Mouse (Mus musculus) lung, embryonic 14.5 days (tissue): ENCODE measurements around the gene Ndufv1. TPM values are rescaled to one million over a fixed set of nuclear protein-coding genes. Genes with fewer than 3 reads are reported as not detected.
"Not testable (repeated sequence)": the region's sequence is repeated elsewhere in the genome, so short reads cannot be mapped to it uniquely, and the experiment has no call there.

ENCODE experiments used
- ATAC-seq: fragments of 200-750 bp; cut with Nextera tagmentation; 2 replicates; pipeline ENCODE4 v1.8.0; 2017; ENCODE audit warnings: mild to moderate bottlenecking, moderate TSS enrichment, moderate library complexity; ENCODE audit not compliant: insufficient read depth
- DNase-seq: peaks from one replicate; pipeline ENCODE4 v3.0.0-alpha.2; 2015
- H3K27ac ChIP-seq: fragments of 300-500 bp; sonication (generic); 2 replicates; pipeline ENCODE4 v1.5.1; 2014; ENCODE audit warnings: low read depth, mild to moderate bottlenecking, moderate library complexity
- H3K27me3 ChIP-seq: fragments of 300-500 bp; sonication (generic); 2 replicates; pipeline ENCODE4 v1.6.1; 2014; ENCODE audit warnings: low read length, control low read depth; ENCODE audit not compliant: insufficient read depth
- H3K36me3 ChIP-seq: fragments of 300-500 bp; sonication (generic); 2 replicates; pipeline ENCODE4 v1.6.1; 2014; ENCODE audit warnings: control low read depth; ENCODE audit not compliant: insufficient read depth
- H3K4me1 ChIP-seq: fragments of 300-500 bp; sonication (generic); 2 replicates; pipeline ENCODE4 v1.6.1; 2014; ENCODE audit warnings: antibody characterized with exemption, control low read depth; ENCODE audit not compliant: insufficient read depth
- H3K4me2 ChIP-seq: fragments of 300-500 bp; sonication (generic); 2 replicates; pipeline ENCODE4 v1.6.1; 2014; ENCODE audit warnings: mild to moderate bottlenecking
- H3K4me3 ChIP-seq: fragments of 300-500 bp; sonication (generic); 2 replicates; pipeline ENCODE4 v1.5.1; 2014; ENCODE audit warnings: low read depth, low read length
- H3K9ac ChIP-seq: fragments of 300-500 bp; sonication (generic); 2 replicates; pipeline ENCODE4 v1.6.1; 2014
- H3K9me3 ChIP-seq: fragments of 300-500 bp; sonication (generic); 2 replicates; pipeline ENCODE4 v1.6.1; 2016; ENCODE audit warnings: low read depth, low read length, control low read depth
- CTCF ChIP-seq: IDR thresholded peaks from 2 replicates; pipeline ENCODE4 v1.5.1; 2016; ENCODE audit warnings: antibody characterized with exemption, low read depth
- WGBS: fragments of 180-500 bp; shearing (Covaris S2); extraction: QIAGEN DNeasy Blood & Tissue Kit; methylation state at CpG from one replicate; pipeline ENCODE4 v1.1.7; 2014; 5-methylcytosine and 5-hydroxymethylcytosine counted together
- polyA plus RNA-seq: library from polyadenylated mRNA; unstranded; fragments of >200 nt; fragmentation: Nextera tagmentation; extraction: Ambion mirVana; gene quantifications from 2 replicates; pipeline ENCODE4 v1.2.1, GENCODE M21; 2014

Ndufv1 gene
- polyA plus RNA-seq, 1 experiment from 2014 or later: 193 TPM

GRCm38 (mm10) chr19:4051016-4051415 lies 38.4 kb upstream of the Ndufv1 start:
- Histone ChIP-seq H3K4me1 (peaks cover 3% of the 10 kb centered on the region; the same call in 1 of the 2 replicates), H3K4me3 (no peak overlapping the region), H3K27me3 (no peaks in the 10 kb centered on the region), H3K27ac (no peak overlapping the region), H3K9ac (no peak overlapping the region), H3K36me3 (no peaks in the 10 kb centered on the region), H3K4me2 (no peak overlapping the region), H3K9me3 (no peaks in the 10 kb centered on the region)
- no peak for ATAC-seq
- DNase-seq: no peak
- no peak; the same call in 1 of the 2 replicates for TF ChIP-seq CTCF
- 94% methylated on average over 5 of the region's 5 CpGs for WGBS

- WGBS: 72% methylated on average over 5 of the region's 5 CpGs
- not testable (repeated sequence) for H3K4me1 ChIP-seq, H3K9me3 ChIP-seq, ATAC-seq, H3K9ac ChIP-seq, DNase-seq, H3K36me3 ChIP-seq, H3K27me3 ChIP-seq, H3K27ac ChIP-seq, H3K4me2 ChIP-seq, H3K4me3 ChIP-seq
Observed at GRCm38 (mm10) chr19:4049069-4049468, 36.5 kb upstream of the Ndufv1 start.

- peaks cover 7% of the 10 kb centered on the region; the same call in 1 of the 2 replicates for H3K4me1 ChIP-seq
- no peak overlapping the region for H3K4me2 ChIP-seq
- no peak overlapping the region for H3K27ac ChIP-seq
- WGBS: 13% methylated on average over 4 of the region's 4 CpGs
- no peak overlapping the region for H3K9ac ChIP-seq
- peak; percentile 84 for TF ChIP-seq CTCF
- no peak overlapping the region for H3K4me3 ChIP-seq
- no peaks in the 10 kb centered on the region for H3K36me3 ChIP-seq
- DNase-seq (peak; percentile 94), ATAC-seq (no peak)
- H3K9me3 ChIP-seq: no peaks in the 10 kb centered on the region
- no peaks in the 10 kb centered on the region for H3K27me3 ChIP-seq
Observed at GRCm38 (mm10) chr19:4047859-4048258, 35.3 kb upstream of the Ndufv1 start.

- H3K4me3 ChIP-seq: no peak overlapping the region
Observed at GRCm38 (mm10) chr19:4046866-4047254, 34.3 kb upstream of the Ndufv1 start.

GRCm38 (mm10) chr19:4045966-4046865 lies 33.6 kb upstream of the Ndufv1 start, which contains the start of gene Gstp2:
Gene Gstp2 (minus strand): TSS chr19:4046023.
- no peak within 1 kb of the TSS for H3K9ac ChIP-seq
- H3K9me3 ChIP-seq: no peaks in the 10 kb centered on the region
- TF ChIP-seq CTCF: peak; percentile 57
- H3K27ac ChIP-seq: peak within 1 kb of the TSS; percentile 54; the same call in 1 of the 2 replicates
- H3K4me3 ChIP-seq: peak within 1 kb of the TSS; percentile 4; the same call in 1 of the 2 replicates
- H3K36me3 ChIP-seq: no peaks in the 10 kb centered on the region
- DNase-seq: peak; percentile 89
- peak; percentile 82 for ATAC-seq
- peak within 1 kb of the TSS; percentile 51 for H3K4me2 ChIP-seq
- no peaks in the 10 kb centered on the region for H3K27me3 ChIP-seq
- 27% methylated on average over 16 of the region's 16 CpGs for WGBS
- peaks cover 7% of the 10 kb centered on the region; the same call in 1 of the 2 replicates for H3K4me1 ChIP-seq

More at GRCm38 (mm10) chr19:4046866-4047254, 34.3 kb upstream of the Ndufv1 start:
- TF ChIP-seq CTCF: no peak
- H3K9me3 ChIP-seq: no peaks in the 10 kb centered on the region
- H3K4me1 ChIP-seq: peaks cover 7% of the 10 kb centered on the region; the same call in 1 of the 2 replicates
- H3K27me3 ChIP-seq: no peaks in the 10 kb centered on the region
- DNase-seq (no peak), ATAC-seq (no peak)
- H3K4me2 ChIP-seq: no peak overlapping the region
- 0 out of 2 replicates have a peak overlapping the region, but pooled peaks have one; percentile 3 for H3K27ac ChIP-seq
- no peak overlapping the region for H3K9ac ChIP-seq
- H3K36me3 ChIP-seq: no peaks in the 10 kb centered on the region
- 71% methylated on average over 8 of the region's 8 CpGs for WGBS

GRCm38 (mm10) chr19:4044109-4044508 lies 31.5 kb upstream of the Ndufv1 start:
- not testable (repeated sequence) for H3K9ac ChIP-seq, H3K4me2 ChIP-seq, H3K36me3 ChIP-seq, H3K27me3 ChIP-seq, DNase-seq, ATAC-seq, H3K27ac ChIP-seq, H3K4me1 ChIP-seq, H3K9me3 ChIP-seq, H3K4me3 ChIP-seq
- WGBS: 88% methylated on average over 5 of the region's 5 CpGs

- no peak overlapping the region for H3K4me3 ChIP-seq
- H3K9ac ChIP-seq: no peak overlapping the region
- peaks cover 11% of the 10 kb centered on the region; the same call in 1 of the 2 replicates for H3K4me1 ChIP-seq
- DNase-seq (peak; percentile 24), ATAC-seq (no peak)
- H3K36me3 ChIP-seq: no peaks in the 10 kb centered on the region
- H3K27me3 ChIP-seq: no peaks in the 10 kb centered on the region
- H3K4me2 ChIP-seq: no peak overlapping the region
- TF ChIP-seq CTCF: no peak
- no peak overlapping the region for H3K27ac ChIP-seq
- 60% methylated on average over 14 of the region's 14 CpGs for WGBS
- no peaks in the 10 kb centered on the region for H3K9me3 ChIP-seq
Observed at GRCm38 (mm10) chr19:4042124-4042523, 29.5 kb upstream of the Ndufv1 start.

GRCm38 (mm10) chr19:4041500-4041899 lies 28.9 kb upstream of the Ndufv1 start:
- not testable (repeated sequence) for ATAC-seq, H3K9ac ChIP-seq
- 82% methylated on average over 3 of the region's 4 CpGs for WGBS

GRCm38 (mm10) chr19:4040941-4041340 lies 28.3 kb upstream of the Ndufv1 start:
- not testable (repeated sequence) for ATAC-seq, H3K27me3 ChIP-seq, H3K36me3 ChIP-seq, H3K9me3 ChIP-seq, H3K4me2 ChIP-seq, H3K9ac ChIP-seq, DNase-seq, H3K27ac ChIP-seq, H3K4me3 ChIP-seq, H3K4me1 ChIP-seq
- WGBS: 85% methylated on average over 5 of the region's 5 CpGs

More at GRCm38 (mm10) chr19:4041500-4041899, 28.9 kb upstream of the Ndufv1 start:
- peaks cover 11% of the 10 kb centered on the region; the same call in 1 of the 2 replicates for H3K4me1 ChIP-seq
- not testable (repeated sequence) for H3K36me3 ChIP-seq, H3K9me3 ChIP-seq, H3K4me2 ChIP-seq, H3K4me3 ChIP-seq, H3K27ac ChIP-seq, DNase-seq, H3K27me3 ChIP-seq
